24 mouse cellular contexts compared by ENCODE assay signal in genomic region chr3:126572915-126573314, GRCm38 (mm10).
"Had no signal": no experiment of that assay in that cellular context is flagged by ENCODE, and none has a peak within 500 bp of the region (broad histone marks: within the 10 kb centered on the region; RNA-seq: fewer than 3 reads in every experiment).

No protein-coding gene starts in this region.

- H3K4me1 ChIP-seq: heart, embryonic 12.5 days; hindbrain, embryonic 13.5 days; hindbrain, embryonic 15.5 days; limb, embryonic 12.5 days; liver, embryonic 13.5 days; liver, embryonic 15.5 days had no signal

- H3K27me3 ChIP-seq: heart, embryonic 12.5 days; hindbrain, embryonic 13.5 days; hindbrain, embryonic 15.5 days; limb, embryonic 12.5 days; liver, embryonic 13.5 days; liver, embryonic 15.5 days had no signal

- H3K27ac ChIP-seq: gastrocnemius, adult 2 months; heart, adult 2 months; hindbrain, embryonic 13.5 days; hindbrain, embryonic 15.5 days; hindbrain, postnatal 0 days; layer of hippocampus, adult 2 months; left cerebral cortex, adult 2 months; limb, embryonic 10.5 days; limb, embryonic 12.5 days; liver, embryonic 13.5 days; liver, embryonic 15.5 days had no signal

- H3K4me3 ChIP-seq: gastrocnemius, adult 2 months; heart, adult 2 months; heart, embryonic 12.5 days; hindbrain, embryonic 13.5 days; hindbrain, embryonic 15.5 days; layer of hippocampus, adult 2 months; left cerebral cortex, adult 2 months; limb, embryonic 10.5 days; limb, embryonic 12.5 days; liver, embryonic 13.5 days; liver, embryonic 15.5 days had no signal

- H3K9me3 ChIP-seq: heart, embryonic 12.5 days; hindbrain, embryonic 13.5 days; hindbrain, embryonic 15.5 days; limb, embryonic 10.5 days; limb, embryonic 12.5 days; liver, embryonic 13.5 days; liver, embryonic 15.5 days had no signal

- H3K36me3 ChIP-seq: heart, embryonic 12.5 days; hindbrain, embryonic 13.5 days; hindbrain, embryonic 15.5 days; limb, embryonic 10.5 days; limb, embryonic 12.5 days; liver, embryonic 13.5 days; liver, embryonic 15.5 days had no signal

- DNase-seq: gastrocnemius, adult 2 months; gastrocnemius, postnatal 10 days; gastrocnemius, postnatal 25 days; heart, adult 11 months; heart, adult 2 months; heart, postnatal 10 days; heart, postnatal 4 days; kidney, adult 11 months; kidney, adult 8-10 months; kidney, postnatal 10 days; kidney, postnatal 25 days; kidney, postnatal 4 days; liver; liver, embryonic 13.5 days had no signal

- ATAC-seq: hindbrain, postnatal 0 days; intestine, embryonic 16.5 days had no signal
